Mouse (Mus musculus) MEL (cell line): ENCODE measurements at regions not wholly inside any gene's neighbourhood (a gene's known extent, or its start where the extent isn't known, plus 50 kb on each side); places are given as distances from the start of the nearest gene placed in this dataset.

ENCODE experiments used
- CTCF ChIP-seq, 3 experiments: IDR thresholded peaks in 2 of 3; conservative IDR thresholded peaks in 1 of 3; 2 replicates each; pipeline ENCODE4 v1.5.1; 2011 to 2012; ENCODE audit warnings: low read length in 3 of 3, low read depth in 2 of 3, mild to moderate bottlenecking in 2 of 3, improper control_type of control experiment in 1 of 3, inconsistent platforms in 1 of 3, mixed read lengths in 1 of 3, moderate library complexity in 1 of 3; ENCODE audit not compliant: control insufficient read depth in 1 of 3, insufficient read depth in 1 of 3, poor library complexity in 1 of 3, severe bottlenecking in 1 of 3
- E2F4 ChIP-seq: IDR thresholded peaks from 2 replicates; pipeline ENCODE4 v1.6.1; 2011; ENCODE audit warnings: low read depth, low read length, improper control_type of control experiment, borderline replicate concordance
- EP300 ChIP-seq, 2 experiments: IDR thresholded peaks; 2 replicates each; pipeline ENCODE4 v1.6.1; 2011; ENCODE audit warnings: improper control_type of control experiment in 2 of 2, low read length in 2 of 2, low read depth in 1 of 2, mild to moderate bottlenecking in 1 of 2
- KAT2A ChIP-seq: conservative IDR thresholded peaks from 2 replicates; pipeline ENCODE4 v1.6.1; 2012; ENCODE audit warnings: low read depth, low read length, improper control_type of control experiment, inconsistent platforms
- MAZ ChIP-seq: IDR thresholded peaks from 2 replicates; pipeline ENCODE4 v1.6.1; 2012; ENCODE audit warnings: low read depth, mild to moderate bottlenecking, inconsistent platforms, low read length, improper control_type of control experiment
- MYC ChIP-seq: IDR thresholded peaks from 2 replicates; pipeline ENCODE4 v1.6.1; 2011; ENCODE audit warnings: low read depth, mild to moderate bottlenecking, low read length, improper control_type of control experiment, moderate library complexity
- POLR2A ChIP-seq, 2 experiments: IDR thresholded peaks; 2 replicates each; pipeline ENCODE4 v1.6.1; 2011 to 2012; ENCODE audit warnings: low read length in 2 of 2, mild to moderate bottlenecking in 2 of 2, control low read depth in 1 of 2, improper control_type of control experiment in 1 of 2, low read depth in 1 of 2, moderate library complexity in 1 of 2; ENCODE audit not compliant: control insufficient read depth in 1 of 2, insufficient read depth in 1 of 2, poor library complexity in 1 of 2
- SIN3A ChIP-seq: IDR thresholded peaks from 2 replicates; pipeline ENCODE4 v1.6.1; 2012; ENCODE audit warnings: low read length, improper control_type of control experiment, inconsistent platforms
- TCF12 ChIP-seq: IDR thresholded peaks from 2 replicates; pipeline ENCODE4 v1.6.1; 2014; ENCODE audit warnings: low read depth, mild to moderate bottlenecking, inconsistent platforms, low read length, improper control_type of control experiment, moderate library complexity
- UBTF ChIP-seq: IDR thresholded peaks from 2 replicates; pipeline ENCODE4 v1.6.1; 2012; ENCODE audit warnings: low read depth, mild to moderate bottlenecking, inconsistent platforms, low read length, improper control_type of control experiment, moderate library complexity, borderline replicate concordance; ENCODE audit not compliant: insufficient read depth
- ZC3H11A ChIP-seq: IDR thresholded peaks from 2 replicates; pipeline ENCODE4 v1.6.1; 2012; ENCODE audit warnings: low read depth, mild to moderate bottlenecking, inconsistent platforms, low read length, improper control_type of control experiment

GRCm38 (mm10) chr3:23164828-23165450 lies 1088.5 kb downstream of the Tbl1xr1 start:
- TF ChIP-seq EP300 (IDR thresholded peaks at IDR 0.05; ENCODE audit: low read depth in 1 of 2, low read length in 2 of 2) (no peak), KAT2A (no peak), UBTF (no peak), CTCF (IDR thresholded peaks at IDR 0.05 in 2 of 3, conservative IDR thresholded peaks at IDR 0.05 in 1 of 3; ENCODE audit: control insufficient read depth in 1 of 3, insufficient read depth in 1 of 3, low read depth in 2 of 3, low read length in 3 of 3, poor library complexity in 1 of 3, severe bottlenecking in 1 of 3) (no peak), MYC (no peak), SIN3A (no peak), TCF12 (no peak), E2F4 (no peak), POLR2A (IDR thresholded peaks at IDR 0.05; ENCODE audit: control insufficient read depth in 1 of 2, insufficient read depth in 1 of 2, low read depth in 1 of 2, low read length in 2 of 2, poor library complexity in 1 of 2) (no peak), MAZ (no peak), ZC3H11A (no peak)
